ENCODE assay signal across 11 mouse cellular contexts in genomic region chr19:40769341-40769770, GRCm38 (mm10). TPM values are rescaled to one million over a fixed set of nuclear protein-coding genes. Genes with fewer than 3 reads are reported as not detected.
DNase-seq lines count a peak whose midpoint lies in the region; ATAC-seq and TF ChIP-seq lines count a peak whose summit lies in the region.
"Had no signal": no experiment of that assay in that cellular context is flagged by ENCODE, and none has a peak within 500 bp of the region (broad histone marks: within the 10 kb centered on the region; RNA-seq: fewer than 3 reads in every experiment).

No protein-coding gene starts in this region.

- no peaks in the 10 kb centered on the region for H3K9me3 ChIP-seq in lung, embryonic 16.5 days (ENCODE audit: control insufficient read depth, low read length)
- H3K9me3 ChIP-seq in intestine, postnatal 0 days (ENCODE audit: control insufficient read depth), result no peaks in the 10 kb centered on the region
- H3K9me3 ChIP-seq: embryonic facial prominence, embryonic 15.5 days had no signal

- no peaks in the 10 kb centered on the region for H3K27me3 ChIP-seq in lung, embryonic 16.5 days (ENCODE audit: control insufficient read depth, insufficient read depth, low read depth, low read length)
- H3K27me3 ChIP-seq in intestine, postnatal 0 days (replicated peaks; ENCODE audit: control insufficient read depth, insufficient read depth, low read length), result 0 out of 2 replicates have a peak, but pooled peaks cover 5% of the 10 kb centered on the region
- H3K27me3 ChIP-seq: embryonic facial prominence, embryonic 15.5 days had no signal

- no peaks in the 10 kb centered on the region for H3K36me3 ChIP-seq in lung, embryonic 16.5 days (ENCODE audit: control insufficient read depth, insufficient read depth, low read length)
- no peaks in the 10 kb centered on the region for H3K36me3 ChIP-seq in intestine, postnatal 0 days (ENCODE audit: control insufficient read depth, insufficient read depth)
- H3K36me3 ChIP-seq: embryonic facial prominence, embryonic 15.5 days had no signal

- H3K4me1 ChIP-seq in lung, embryonic 16.5 days (replicated peaks; ENCODE audit: control insufficient read depth, insufficient read depth, low read length), result peaks cover 3% of the 10 kb centered on the region
- no peaks in the 10 kb centered on the region for H3K4me1 ChIP-seq in intestine, postnatal 0 days (replicated peaks; ENCODE audit: control insufficient read depth, insufficient read depth, low read length)
- H3K4me1 ChIP-seq: embryonic facial prominence, embryonic 15.5 days had no signal

- no peak overlapping the region for H3K4me2 ChIP-seq in lung, embryonic 16.5 days (ENCODE audit: low read depth, low read length)
- no peak overlapping the region for H3K4me2 ChIP-seq in intestine, postnatal 0 days (replicated peaks; ENCODE audit: low read depth)
- H3K4me2 ChIP-seq: embryonic facial prominence, embryonic 15.5 days had no signal

- WGBS in lung, embryonic 16.5 days, result 16% methylated on average over 7 of the region's 7 CpGs
- 15% methylated on average over 7 of the region's 7 CpGs for WGBS in intestine, postnatal 0 days

- DNase-seq in lung, postnatal 25 days (ENCODE audit: low spot score), result no peak
- peak; percentile 80 for DNase-seq in c-Kit-positive CD71-positive TER-119-negative erythroid progenitor cells, embryonic 14.5 days (ENCODE audit: low read depth)
- peak; percentile 43 to 63 for DNase-seq in spleen, postnatal 36 days (ENCODE audit: low spot score in 2 of 2)
- no peak for DNase-seq in layer of hippocampus, adult 11-12 months (ENCODE audit: low spot score)
- no peak for DNase-seq in gastrocnemius, adult 18-20 months (ENCODE audit: low spot score)
- DNase-seq: kidney, adult 8-10 months had no signal

- peak; percentile 54; the same call in 1 of the 2 replicates for ATAC-seq in lung, embryonic 16.5 days (ENCODE audit: low read depth)
- peak; percentile 38; the same call in 1 of the 2 replicates for ATAC-seq in intestine, postnatal 0 days

- no peak overlapping the region for H3K4me3 ChIP-seq in lung, embryonic 16.5 days (ENCODE audit: low read length)
- no peak overlapping the region for H3K4me3 ChIP-seq in intestine, postnatal 0 days (ENCODE audit: low read depth, low read length)
- H3K4me3 ChIP-seq: embryonic facial prominence, embryonic 15.5 days had no signal

- no peak overlapping the region for H3K27ac ChIP-seq in lung, embryonic 16.5 days (ENCODE audit: low read length)
- H3K27ac ChIP-seq in intestine, postnatal 0 days (ENCODE audit: low read depth, low read length), result no peak overlapping the region
- H3K27ac ChIP-seq: embryonic facial prominence, embryonic 15.5 days had no signal

- no peak overlapping the region for H3K9ac ChIP-seq in lung, embryonic 16.5 days (ENCODE audit: low read length)
- H3K9ac ChIP-seq in intestine, postnatal 0 days (ENCODE audit: low read depth, low read length), result no peak overlapping the region
- H3K9ac ChIP-seq: embryonic facial prominence, embryonic 15.5 days had no signal

- TF ChIP-seq CTCF in intestine, postnatal 0 days (IDR thresholded peaks at IDR 0.05; ENCODE audit: low read depth), result no peak

RNA-seq across cellular contexts. Expression of gene Cc2d2b, which starts 20.8 kb away (rescaled TPM):
- 0.28 TPM in 1 of 2 replicates, not detected in the other for polyA plus RNA-seq in lung, embryonic 16.5 days (2015; fragmentation: Nextera tagmentation; extraction: Ambion mirVana)
- polyA plus RNA-seq in intestine, postnatal 0 days (2015; fragmentation: Nextera tagmentation; extraction: Ambion mirVana), result 0.14 TPM in 1 of 2 replicates, not detected in the other
- total RNA-seq in gastrocnemius, adult 18-20 months (2021), result not detected
- total RNA-seq: gastrocnemius, adult 8-10 months; midbrain, postnatal 0 days had no signal
- polyA plus RNA-seq: embryonic facial prominence, embryonic 15.5 days had no signal

Comparison
In these comparisons a context has a peak if more than half of its experiments do, and no peak if none do; other contexts are left out.
1. DNase-seq: peak in c-Kit-positive CD71-positive TER-119-negative erythroid progenitor cells, embryonic 14.5 days (single experiment) and spleen, postnatal 36 days (2 of 2); none in lung, postnatal 25 days (single experiment), layer of hippocampus, adult 11-12 months (single experiment) and gastrocnemius, adult 18-20 months (single experiment).